Mouse (Mus musculus): ENCODE measurements around the gene Hprt.
A peak's percentile ranks its signal among the peaks of the same experiment; 100 is the strongest.

The Hprt gene

GRCm38 (mm10) chrX:53045187-53045903 lies 57.4 kb downstream of the Hprt start:
- peak; percentile 49 for DNase-seq

- no peak for DNase-seq
Measured at GRCm38 (mm10) chrX:53046033-53046432, 58.1 kb downstream of the Hprt start.

GRCm38 (mm10) chrX:53046911-53047310 lies 59.0 kb downstream of the Hprt start:
- no peak for DNase-seq

DNA sequence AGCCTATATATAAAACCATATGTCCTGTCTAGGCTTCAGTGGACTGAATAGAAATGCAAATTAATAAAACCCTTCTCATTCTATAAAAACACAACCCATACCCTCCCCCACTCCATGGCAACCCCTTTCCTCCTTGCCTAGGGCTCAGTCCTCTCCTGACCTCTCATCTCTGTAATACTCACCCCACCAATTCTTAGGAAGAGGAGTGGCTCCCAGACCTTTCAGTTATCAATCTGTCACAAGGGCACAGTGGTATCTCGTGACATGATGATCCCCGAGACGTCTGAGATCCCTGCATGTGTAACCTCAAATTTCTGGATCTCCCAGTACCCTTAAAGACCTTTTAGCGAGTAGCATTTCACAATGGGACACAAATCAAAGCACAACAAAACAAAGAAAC lies 61.3 kb downstream of the Hprt start:
- DNase-seq = no peak

GRCm38 (mm10) chrX:53050353-53050752 lies 62.4 kb downstream of the Hprt start:
- peak; percentile 59 for DNase-seq

DNA sequence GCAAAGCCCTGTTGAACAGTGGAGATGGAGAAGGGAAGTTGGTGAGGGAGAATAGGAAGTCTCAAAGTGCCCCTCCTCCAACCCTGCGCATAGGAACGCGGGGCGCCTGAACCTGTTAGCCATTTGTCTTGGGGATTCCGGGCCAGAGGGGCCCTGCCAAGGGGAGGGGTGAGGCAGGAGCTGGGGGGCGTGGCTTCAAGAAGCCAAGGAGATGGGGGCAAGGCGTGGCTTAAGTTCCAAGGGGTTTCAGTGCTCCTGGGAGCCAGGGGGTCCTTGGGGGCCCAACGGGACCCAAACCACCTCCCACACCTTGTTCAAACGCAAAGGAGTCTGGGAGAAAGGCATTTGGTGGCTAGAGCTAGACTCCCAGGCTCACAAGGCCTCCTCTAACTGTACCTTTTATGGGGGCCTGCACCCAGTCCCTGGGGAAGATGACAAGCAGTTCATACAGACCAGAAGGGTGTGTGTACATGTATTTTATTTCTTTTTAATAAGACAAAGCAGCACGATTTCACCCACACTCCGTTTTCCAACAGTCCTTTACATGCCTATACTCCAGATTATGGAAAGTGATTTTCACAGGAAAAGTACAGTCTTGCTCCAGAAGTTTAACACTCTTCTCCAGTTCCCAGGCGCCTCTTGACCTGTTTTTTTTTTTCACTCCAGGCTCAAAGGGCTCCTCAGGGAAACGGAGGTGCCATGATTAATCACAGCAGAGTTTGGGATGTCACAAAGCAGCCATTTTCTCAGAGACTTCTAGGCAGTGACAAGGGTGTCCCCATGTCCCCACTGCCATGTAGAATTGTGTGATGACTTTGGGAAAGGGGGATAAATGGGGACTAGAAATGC lies 64.9 kb downstream of the Hprt start:
- DNase-seq = peak; percentile 38

DNA sequence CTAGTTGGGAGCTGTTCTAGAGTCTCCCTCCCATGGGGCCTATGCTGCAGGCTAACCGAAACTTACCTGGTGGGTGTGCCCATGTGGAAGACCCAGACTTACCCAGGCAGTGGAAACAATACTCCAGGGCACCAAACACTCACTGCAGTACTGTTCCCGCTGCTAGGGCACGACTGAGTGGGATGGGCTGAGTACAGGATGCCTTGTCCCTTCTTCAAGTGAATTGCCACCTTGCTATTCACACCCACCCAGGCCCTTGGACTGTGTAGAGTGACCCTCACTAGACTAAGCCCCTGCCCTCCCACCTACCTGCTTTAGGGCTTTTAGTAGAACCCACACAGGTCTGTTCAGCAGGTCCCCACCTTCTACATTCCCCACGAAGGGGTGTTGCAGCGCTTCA lies 65.9 kb downstream of the Hprt start:
- no peak for DNase-seq

DNA sequence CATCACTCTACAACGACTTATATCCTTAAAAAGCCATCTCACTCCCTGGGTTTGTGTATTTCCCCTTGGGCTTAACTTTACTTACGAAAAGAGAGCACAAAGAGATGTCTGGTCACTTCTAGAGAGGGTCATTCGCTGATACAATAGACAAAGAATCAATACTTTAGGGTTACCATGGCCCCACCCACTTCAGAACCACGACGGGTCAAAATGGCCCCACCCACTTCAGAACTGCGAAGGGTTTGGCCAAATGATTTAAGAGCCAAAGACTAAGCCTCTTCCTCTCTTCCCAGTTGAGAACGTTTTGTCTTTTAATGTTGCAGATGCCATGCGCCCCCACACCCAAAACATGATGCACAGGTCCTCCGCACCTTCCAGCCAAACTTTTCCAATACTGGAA lies 67.8 kb downstream of the Hprt start:
- DNase-seq = no peak

- DNase-seq = peak; percentile 53
Measured at GRCm38 (mm10) chrX:53056627-53057026, 68.7 kb downstream of the Hprt start.

- peak; percentile 83 for DNase-seq
Measured at GRCm38 (mm10) chrX:53057054-53057759, 69.3 kb downstream of the Hprt start.

GRCm38 (mm10) chrX:53057760-53058090 lies 69.8 kb downstream of the Hprt start:
- no peak for DNase-seq

GRCm38 (mm10) chrX:53058459-53059280 lies 70.7 kb downstream of the Hprt start:
- DNase-seq = peak; percentile 6

DNA sequence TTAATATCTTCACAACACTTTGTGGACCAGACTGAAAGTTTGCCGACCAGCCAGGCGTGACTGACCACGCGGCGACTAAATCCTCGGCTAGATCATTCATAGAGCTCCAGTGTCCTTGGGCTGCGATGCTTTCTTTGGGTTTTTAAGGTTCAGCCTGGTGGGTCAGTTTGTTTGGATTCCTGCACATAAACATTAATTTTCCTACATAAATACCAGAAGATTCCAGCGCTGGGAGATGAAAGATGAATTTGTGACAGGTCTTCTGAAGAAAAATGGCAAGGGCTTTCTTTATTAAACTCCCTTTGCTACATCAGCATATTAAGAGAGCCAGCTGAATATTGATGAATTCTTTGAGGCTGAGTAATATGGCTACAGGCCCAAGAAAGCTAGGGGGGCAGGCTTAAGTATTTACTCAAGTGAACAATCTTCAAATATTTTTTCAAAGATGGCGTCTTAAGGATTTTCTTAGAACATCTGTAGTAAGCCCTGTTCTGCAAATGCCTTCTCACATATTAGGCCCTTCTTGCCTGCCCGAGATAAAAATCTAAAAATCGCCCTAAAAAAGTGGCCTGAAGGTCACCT lies 71.6 kb downstream of the Hprt start:
- DNase-seq = no peak

DNA sequence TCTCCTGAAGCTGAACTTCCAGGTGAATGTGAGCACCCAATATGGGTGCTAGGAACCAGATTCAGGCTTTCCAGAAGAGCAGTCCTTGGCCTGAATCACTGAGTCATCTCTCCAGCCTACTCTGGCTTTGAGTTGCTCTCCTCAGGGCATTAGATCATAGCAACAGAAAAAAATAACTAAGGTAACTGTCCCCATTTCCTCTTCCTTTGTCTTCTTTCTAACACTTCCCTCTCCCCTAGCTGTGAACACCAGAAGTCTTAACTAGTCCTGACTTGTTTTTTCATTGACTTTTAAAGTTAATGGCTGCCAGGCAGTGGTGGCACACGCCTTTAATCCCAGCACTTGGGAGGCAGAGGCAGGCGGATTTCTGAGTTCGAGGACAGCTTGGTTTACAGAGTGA lies 76.5 kb downstream of the Hprt start:
- DNase-seq = no peak
